ENCODE assay signal across 9 mouse cellular contexts in the genomic region with DNA sequence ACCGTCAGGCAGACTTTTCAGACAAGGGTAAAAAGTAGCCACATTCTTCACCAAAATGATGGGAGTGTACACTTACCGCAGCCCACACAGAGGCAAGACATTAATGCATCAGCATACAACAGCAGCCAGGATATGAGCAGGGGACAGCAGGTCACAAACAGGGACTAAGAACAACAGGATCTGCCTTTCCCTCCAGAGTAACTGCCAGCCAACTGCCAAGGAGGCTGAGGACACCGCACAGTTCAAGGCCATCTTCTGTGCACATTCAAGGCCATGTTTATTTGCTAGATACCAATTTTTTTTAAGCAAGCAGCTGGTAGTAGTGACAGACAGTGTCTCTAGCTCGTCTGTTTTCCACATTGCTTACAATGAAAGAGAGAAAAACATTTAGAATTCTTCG.
"Had no signal": no experiment of that assay in that cellular context is flagged by ENCODE, and none has a peak within 500 bp of the region (broad histone marks: within the 10 kb centered on the region; RNA-seq: fewer than 3 reads in every experiment).

No protein-coding gene starts in this region.

- DNase-seq: lung, adult 18-20 months; lung, embryonic 14.5 days; lung, postnatal 10 days; lung, postnatal 4 days; midbrain, embryonic 14.5 days; right cerebral cortex, postnatal 14 days; thymus, adult 2 months; thymus, postnatal 25 days; thymus, postnatal 4 days had no signal
